Mouse (Mus musculus) neural tube, embryonic 10.5 days (tissue): ENCODE results near the gene Camkmt.

ENCODE experiments used
- DNase-seq: peaks from one replicate; pipeline ENCODE4 v3.0.0-alpha.2; 2017; ENCODE audit warnings: low spot score; ENCODE audit errors: extremely low spot score

Gene Camkmt

DNA sequence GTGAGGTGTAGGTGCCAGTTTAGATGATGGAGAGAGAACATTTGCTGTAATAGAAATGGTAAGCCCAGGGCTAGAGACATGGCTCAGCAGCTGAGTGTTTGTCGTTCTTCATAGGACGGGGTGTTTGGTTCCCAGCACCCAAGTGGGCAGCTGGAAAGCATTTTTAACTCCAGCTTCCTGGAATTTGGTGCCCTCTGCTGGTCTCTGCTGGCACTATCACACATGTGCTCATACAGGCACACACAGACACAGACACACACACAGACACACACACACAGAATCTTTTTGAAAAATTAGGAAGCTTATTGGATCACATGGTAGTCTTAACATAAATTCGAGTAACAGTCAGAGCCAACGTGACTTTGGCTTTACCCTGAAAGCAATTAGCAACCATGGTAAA is 200.8 kb downstream of the Camkmt start:
- DNase-seq = no peak

- DNase-seq = no peak
Observed at GRCm38 (mm10) chr17:85291601-85292000, 201.2 kb downstream of the Camkmt start.

DNA sequence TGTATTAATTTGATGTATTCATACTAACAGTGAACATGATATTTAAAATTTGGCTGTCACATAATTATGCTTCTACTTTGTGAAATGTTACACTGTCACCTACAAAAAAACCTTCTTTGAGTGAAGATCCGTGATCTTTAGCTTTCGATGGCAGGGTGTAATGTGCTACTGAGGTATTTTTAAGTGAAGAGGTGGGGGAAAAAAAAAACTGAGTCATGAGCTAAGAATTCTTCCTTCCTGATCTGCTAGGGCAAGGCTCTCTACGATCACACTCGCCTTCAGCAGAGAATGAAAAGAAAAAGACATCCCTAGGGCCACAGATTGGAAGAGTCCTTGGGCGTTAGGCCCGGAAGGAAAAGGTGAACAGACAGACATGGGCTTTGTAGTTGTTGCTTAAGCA is 201.9 kb downstream of the Camkmt start:
- no peak for DNase-seq

GRCm38 (mm10) chr17:85303686-85304085 is 213.3 kb downstream of the Camkmt start:
- DNase-seq = no peak

DNA sequence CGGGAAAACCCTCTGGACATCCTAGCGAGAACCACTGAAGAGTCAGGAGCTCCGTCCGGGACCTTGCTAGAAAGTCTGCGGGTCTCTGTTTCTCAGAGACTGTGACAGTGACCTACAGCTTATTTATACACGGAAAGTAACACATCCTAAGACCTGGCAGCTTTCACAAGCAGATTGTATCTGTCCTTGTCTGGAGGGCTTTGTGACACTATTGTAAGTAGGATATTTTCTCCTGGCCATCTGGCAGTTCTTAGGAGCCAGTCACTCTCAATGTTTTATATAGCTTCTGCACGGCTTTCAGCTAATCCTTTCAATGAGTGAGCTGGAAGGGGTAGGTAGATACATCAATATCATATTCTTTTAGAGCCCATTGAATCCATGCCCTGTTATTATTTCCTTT is 218.2 kb downstream of the Camkmt start:
- no peak for DNase-seq

DNA sequence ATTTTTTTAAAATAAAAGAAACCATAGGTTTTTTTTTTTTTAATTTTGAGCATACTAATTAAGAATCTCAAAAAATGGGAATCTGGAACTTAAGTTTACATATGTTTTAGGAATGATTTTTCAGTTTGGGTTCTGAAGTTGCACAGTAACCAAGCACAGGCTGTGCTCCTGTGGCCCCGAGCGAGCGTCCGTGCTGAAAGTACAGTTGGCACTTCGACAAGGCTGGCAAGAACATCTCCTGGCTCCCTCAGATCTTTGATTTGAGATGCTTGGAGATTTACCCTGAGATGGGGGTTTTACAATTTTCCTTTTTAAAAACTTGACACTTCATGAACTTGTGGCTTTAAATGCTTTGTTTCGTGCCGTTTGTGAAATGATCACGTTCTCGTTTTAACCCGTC is 218.7 kb downstream of the Camkmt start:
- DNase-seq = no peak

- no peak for DNase-seq
Observed at GRCm38 (mm10) chr17:85311348-85311747, 221.0 kb downstream of the Camkmt start.

- no peak for DNase-seq
Observed at GRCm38 (mm10) chr17:85318401-85318800, 228.0 kb downstream of the Camkmt start.

DNA sequence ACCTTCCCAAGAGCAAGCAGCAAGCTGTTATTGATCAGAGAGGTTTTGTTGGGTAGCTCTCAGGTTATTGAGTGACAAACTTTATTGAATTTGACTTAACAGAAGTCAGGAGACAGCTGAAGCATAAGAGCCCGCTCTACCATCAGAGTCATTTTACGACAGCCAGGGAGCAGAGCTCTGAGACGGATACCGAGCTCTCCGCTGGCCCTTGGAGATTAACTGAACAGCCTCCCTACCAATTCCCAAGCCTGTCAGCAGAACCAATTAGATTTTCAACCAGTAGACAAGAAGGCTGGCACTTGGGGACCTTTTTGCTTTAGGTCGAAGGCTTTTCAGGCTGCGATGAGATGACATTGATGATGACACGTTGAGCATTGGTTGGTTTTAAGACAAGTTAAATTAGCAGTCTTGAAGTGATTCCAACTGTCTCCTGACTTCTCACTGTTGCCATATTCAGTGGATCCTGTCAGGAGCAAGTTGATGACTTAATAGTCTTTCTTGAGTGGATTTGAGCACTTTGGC is 229.5 kb downstream of the Camkmt start:
- DNase-seq = no peak

- DNase-seq = no peak
Observed at GRCm38 (mm10) chr17:85328901-85329300, 238.5 kb downstream of the Camkmt start.

DNA sequence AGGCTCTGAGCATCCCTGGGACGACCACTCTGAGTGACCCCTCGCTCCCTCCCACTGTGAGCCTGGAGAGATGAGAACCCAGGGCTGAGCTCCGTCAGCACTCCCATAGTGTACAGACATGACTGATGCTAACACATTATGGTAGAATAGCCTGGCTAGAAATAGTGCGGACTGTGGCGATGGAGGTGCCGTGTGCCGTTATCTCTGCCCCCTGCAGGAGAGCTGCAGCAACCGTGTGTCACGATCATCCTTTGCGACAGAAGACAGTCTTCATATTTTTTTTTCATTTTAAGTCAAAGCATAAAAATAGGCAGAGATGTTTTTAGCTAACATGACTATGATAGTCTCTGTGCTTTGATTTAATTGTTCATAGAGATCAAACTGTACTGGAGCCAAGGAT is 245.1 kb downstream of the Camkmt start:
- DNase-seq = no peak

DNA sequence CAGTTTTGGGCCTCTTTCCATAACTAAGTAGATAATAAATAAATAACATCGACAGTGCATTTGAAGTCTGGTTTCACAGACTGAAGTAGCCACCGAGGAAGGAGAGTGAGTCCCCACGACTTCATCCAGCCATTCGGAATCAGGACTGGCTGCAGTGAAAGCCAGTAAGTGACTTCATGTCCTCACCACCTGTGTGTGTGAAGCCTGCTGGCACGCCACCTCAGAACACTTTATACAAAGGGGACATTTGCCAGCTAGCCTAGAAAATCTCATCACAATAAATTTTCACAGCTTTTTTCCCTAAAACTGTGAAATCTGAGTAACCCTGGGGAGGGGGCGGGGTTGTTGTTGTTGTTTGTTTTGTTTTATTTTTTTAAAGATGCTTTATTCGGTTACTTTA is 247.3 kb downstream of the Camkmt start:
- no peak for DNase-seq

GRCm38 (mm10) chr17:85341134-85341700 is 250.9 kb downstream of the Camkmt start:
- DNase-seq = no peak

DNA sequence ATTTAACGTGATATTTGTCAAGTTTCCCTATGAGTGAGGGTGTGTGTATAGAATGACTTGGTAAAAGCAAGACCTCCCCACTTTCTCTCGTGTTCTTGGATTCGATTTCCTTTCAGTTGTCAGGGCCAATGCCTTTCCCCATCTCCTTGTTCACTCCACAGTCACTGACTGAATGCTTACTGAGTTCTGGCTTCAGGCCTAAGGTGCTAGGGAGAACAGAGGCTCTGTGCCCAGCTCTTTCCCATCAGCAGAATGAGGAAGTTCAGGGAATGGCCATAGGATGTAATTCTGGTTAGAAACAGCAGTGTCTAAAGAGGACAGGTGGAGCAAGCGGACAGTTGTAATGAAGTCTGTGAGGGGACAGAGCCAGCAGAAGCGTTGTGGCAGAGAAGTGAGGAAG is 252.1 kb downstream of the Camkmt start:
- DNase-seq = no peak

DNA sequence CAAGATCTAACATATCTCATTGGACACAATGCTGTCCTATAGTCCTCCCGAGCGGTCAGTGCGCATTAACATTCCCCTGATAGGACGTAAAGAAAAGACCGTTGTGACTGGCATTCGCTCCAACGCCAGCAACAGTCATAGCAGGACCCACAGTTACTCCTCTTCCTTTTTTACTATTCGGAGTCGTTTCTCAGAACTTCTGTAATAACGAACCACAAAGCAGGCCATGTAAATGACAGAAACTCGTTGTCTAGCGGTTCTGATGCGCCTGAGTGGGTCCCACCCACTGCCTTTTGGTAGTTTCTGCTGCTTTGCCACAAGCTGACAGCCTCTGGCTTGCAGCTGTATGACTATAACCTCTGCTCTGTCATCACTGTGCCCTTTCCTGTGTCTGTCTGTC is 253.1 kb downstream of the Camkmt start:
- no peak for DNase-seq

- DNase-seq = no peak
Observed at GRCm38 (mm10) chr17:85346701-85347100, 256.3 kb downstream of the Camkmt start.

DNA sequence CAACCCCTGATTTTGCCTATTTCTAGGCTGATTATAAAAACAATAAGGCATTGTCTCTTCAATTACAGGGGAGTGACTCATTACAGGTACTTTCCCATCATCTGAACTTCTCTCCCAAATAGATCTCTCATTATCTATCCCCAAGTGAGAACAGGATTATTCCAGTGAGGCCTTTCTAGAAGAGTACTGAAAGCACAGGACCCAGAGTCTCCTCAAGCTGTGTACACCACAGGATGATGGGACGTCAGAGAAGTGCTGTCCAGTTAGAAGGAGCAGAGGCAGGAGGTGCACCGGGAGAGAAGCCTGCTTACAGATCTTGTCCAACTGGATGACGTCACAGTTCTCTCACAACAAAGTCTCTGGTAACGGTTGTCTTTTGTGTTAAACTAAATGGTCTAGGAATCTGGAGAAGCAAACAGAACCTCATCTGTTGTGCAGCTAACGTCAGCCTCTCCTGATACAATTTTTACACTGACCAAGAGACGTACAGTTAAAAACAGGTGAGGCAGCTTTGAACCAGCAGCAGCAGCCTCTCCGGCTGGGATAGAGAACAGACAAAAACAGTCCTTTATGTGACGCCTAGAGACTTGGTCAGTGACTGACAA is 259.1 kb downstream of the Camkmt start:
- DNase-seq = no peak

- DNase-seq = no peak
Observed at GRCm38 (mm10) chr17:85351301-85351700, 260.9 kb downstream of the Camkmt start.

- no peak for DNase-seq
Observed at GRCm38 (mm10) chr17:85352731-85353130, 262.4 kb downstream of the Camkmt start.

DNA sequence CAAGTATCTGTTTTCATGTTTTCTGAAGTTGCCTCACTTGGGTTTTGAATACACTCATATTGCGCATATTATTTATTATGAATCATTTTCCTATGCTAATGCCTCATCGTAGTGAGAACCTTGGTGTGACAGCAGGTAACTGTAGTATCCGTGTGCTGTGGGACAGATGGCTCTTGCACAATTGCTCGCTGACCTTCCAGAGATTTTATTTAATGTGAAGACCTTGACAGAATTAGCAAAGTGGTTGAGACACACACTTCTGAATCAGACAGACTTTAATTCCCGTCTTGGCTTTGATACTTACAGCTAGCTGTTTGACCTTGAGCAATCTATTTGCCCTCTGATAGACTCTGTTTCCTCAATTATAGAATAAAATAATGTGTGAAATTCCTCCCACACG is 262.8 kb downstream of the Camkmt start:
- DNase-seq = no peak

DNA sequence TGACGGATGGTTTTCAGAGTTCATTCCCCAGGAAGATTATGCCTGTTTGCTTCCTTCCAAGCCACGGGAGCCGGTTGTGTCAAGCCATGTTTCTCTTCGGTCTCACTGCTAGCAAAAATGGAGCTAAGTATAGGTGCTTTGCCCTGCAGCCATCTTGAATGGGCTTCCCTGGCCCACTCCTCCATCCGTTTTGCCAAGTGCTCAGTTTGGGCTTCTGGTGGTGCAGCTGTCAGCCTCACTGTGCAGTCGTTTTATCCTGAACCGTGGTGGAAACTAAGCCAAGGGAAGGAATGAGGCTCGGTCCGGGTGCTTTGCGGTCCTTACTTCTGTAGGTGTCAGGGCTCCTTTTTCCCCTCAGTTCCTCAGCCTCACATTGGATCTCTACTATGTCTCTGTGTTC is 263.3 kb downstream of the Camkmt start:
- no peak for DNase-seq

DNA sequence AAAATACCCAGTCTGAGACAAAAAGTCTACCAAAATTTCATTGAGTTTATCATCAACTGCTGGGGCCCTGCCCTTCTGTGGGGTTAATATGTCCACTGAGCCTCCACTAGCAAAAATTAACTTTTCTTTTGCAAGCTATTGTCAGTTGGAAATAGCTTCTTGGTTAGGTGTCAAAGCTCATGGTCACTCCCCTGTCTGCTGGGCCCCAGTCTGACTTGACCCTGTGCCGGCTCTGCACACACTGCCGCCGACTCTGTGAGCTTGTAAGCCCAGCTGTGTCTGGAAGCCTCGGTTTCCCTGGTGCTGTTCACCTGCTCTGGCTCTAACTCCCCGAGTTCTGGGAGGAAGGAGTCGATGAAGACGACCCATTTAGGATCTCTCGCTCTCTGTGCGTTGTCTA is 265.0 kb downstream of the Camkmt start:
- no peak for DNase-seq

DNA sequence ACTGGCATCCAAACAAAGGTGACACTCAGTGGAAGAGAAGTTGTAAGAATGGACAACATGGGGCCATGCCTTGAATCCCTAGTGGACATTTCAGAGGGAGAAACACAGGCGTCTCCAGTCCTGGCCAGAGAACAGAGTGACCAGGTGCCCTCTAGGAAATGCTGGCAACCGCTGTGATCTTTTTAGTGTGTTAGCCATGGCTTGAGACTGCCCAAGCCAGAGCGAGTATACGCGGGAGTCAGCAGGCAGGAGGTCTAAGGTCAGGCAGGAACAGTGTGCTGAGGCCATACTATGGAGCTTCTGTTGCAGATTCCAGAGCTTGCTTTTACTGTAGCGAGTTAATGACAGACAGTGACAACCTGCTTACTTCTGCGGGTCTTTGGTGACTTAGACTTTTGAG is 270.7 kb downstream of the Camkmt start:
- no peak for DNase-seq
